In genomic region chr6:109146111-109146510, GRCm38 (mm10) we compare ENCODE assay signal across 15 mouse cellular contexts.
DNase-seq lines count a peak whose midpoint lies in the region; ATAC-seq and TF ChIP-seq lines count a peak whose summit lies in the region.
"Had no signal": no experiment of that assay in that cellular context is flagged by ENCODE, and none has a peak within 500 bp of the region (broad histone marks: within the 10 kb centered on the region; RNA-seq: fewer than 3 reads in every experiment).

No protein-coding gene starts in this region.

- H3K4me1 ChIP-seq in forebrain, embryonic 13.5 days = peaks cover 10% of the 10 kb centered on the region; the same call in 1 of the 2 replicates
- H3K4me1 ChIP-seq in forebrain, embryonic 10.5 days = no peaks in the 10 kb centered on the region

- no peaks in the 10 kb centered on the region for H3K27me3 ChIP-seq in forebrain, embryonic 13.5 days
- H3K27me3 ChIP-seq in forebrain, embryonic 10.5 days (ENCODE audit: poor library complexity, severe bottlenecking) = no peaks in the 10 kb centered on the region
- no peaks in the 10 kb centered on the region for H3K27me3 ChIP-seq in C2C12 (ENCODE audit: control insufficient read depth, insufficient read depth, insufficient read length)

- H3K36me3 ChIP-seq in forebrain, embryonic 13.5 days (ENCODE audit: poor library complexity, severe bottlenecking) = no peaks in the 10 kb centered on the region
- no peaks in the 10 kb centered on the region for H3K36me3 ChIP-seq in forebrain, embryonic 10.5 days (replicated peaks)
- no peaks in the 10 kb centered on the region for H3K36me3 ChIP-seq in C2C12 (ENCODE audit: control insufficient read depth, insufficient read depth)

- H3K9ac ChIP-seq in forebrain, embryonic 13.5 days = no peak overlapping the region

- H3K79me2 ChIP-seq in C2C12 (ENCODE audit: control insufficient read depth, insufficient read depth) = no peaks in the 10 kb centered on the region

- TF ChIP-seq CTCF in C2C12 (IDR thresholded peaks at IDR 0.05; ENCODE audit: control insufficient read depth, insufficient read depth, insufficient read length) = no peak

- H3K4me3 ChIP-seq in forebrain, embryonic 13.5 days = no peak overlapping the region
- H3K4me3 ChIP-seq in forebrain, embryonic 10.5 days = no peak overlapping the region
- H3K4me3 ChIP-seq in C2C12 (ENCODE audit: insufficient read depth, poor library complexity, severe bottlenecking) = no peak overlapping the region
- H3K4me3 ChIP-seq: erythroblast, embryonic 14.5 days had no signal

- no peak overlapping the region for H3ac ChIP-seq in C2C12 (ENCODE audit: control insufficient read depth, insufficient read length, low read depth)

- no peak for DNase-seq in forebrain, embryonic 10.5 days (ENCODE audit: extremely low spot score, low spot score)
- peak; percentile 17 to 72 for DNase-seq in layer of hippocampus, adult 18-20 months (ENCODE audit: low spot score in 2 of 2)
- no peak for DNase-seq in layer of hippocampus, postnatal 25 days (ENCODE audit: extremely low spot score in 1 of 2, low spot score in 1 of 2)
- DNase-seq in layer of hippocampus, adult 8-10 months (ENCODE audit: low spot score in 2 of 2) = peak; percentile 20 to 35
- DNase-seq in ovary, postnatal 10 days (ENCODE audit: low spot score) = no peak
- DNase-seq in embryo, embryonic 10 days (ENCODE audit: low spot score) = no peak
- DNase-seq: adrenal gland, adult 8-10 months; cerebellum, adult 9-11 months; gastrocnemius, postnatal 10 days; kidney, adult 9 months; thymus, adult 18-20 months had no signal

- no peaks in the 10 kb centered on the region for H3K9me3 ChIP-seq in forebrain, embryonic 13.5 days (replicated peaks)
- no peaks in the 10 kb centered on the region for H3K9me3 ChIP-seq in forebrain, embryonic 10.5 days

- H3K4me2 ChIP-seq in forebrain, embryonic 13.5 days = no peak overlapping the region
- H3K4me2 ChIP-seq: midbrain, embryonic 11.5 days had no signal

- no peaks in the 10 kb centered on the region for H3K79me3 ChIP-seq in C2C12 (ENCODE audit: low read depth)

- 65% methylated on average over 5 of the region's 5 CpGs for whole genome bisulfite sequencing in forebrain, embryonic 13.5 days
- WGBS in forebrain, embryonic 10.5 days = 83% methylated on average over 5 of the region's 5 CpGs

- H3K27ac ChIP-seq in forebrain, embryonic 13.5 days = no peak overlapping the region
- H3K27ac ChIP-seq in forebrain, embryonic 10.5 days = no peak overlapping the region

- ATAC-seq in forebrain, embryonic 13.5 days = peak; percentile 22; the same call in 1 of the 2 replicates

TF ChIP-seq in C2C12, 6 proteins besides CTCF, POLR2A, EP300 and RAD21:
- TF ChIP-seq CEBPB (IDR thresholded peaks at IDR 0.05; ENCODE audit: low read depth) = peak; percentile 18
- no peak for TF ChIP-seq MYOD1 (IDR thresholded peaks at IDR 0.05; ENCODE audit: control insufficient read depth, insufficient read length, low read depth)

Comparison
In these comparisons a context has a peak if more than half of its experiments do, and no peak if none do; other contexts are left out.
1. DNase-seq: peak in layer of hippocampus, adult 18-20 months (2 of 2) and layer of hippocampus, adult 8-10 months (2 of 2); none in forebrain, embryonic 10.5 days (single experiment), layer of hippocampus, postnatal 25 days (0 of 2), ovary, postnatal 10 days (single experiment) and embryo, embryonic 10 days (single experiment).